Mouse (Mus musculus) Patski (cell line): ENCODE data around the gene Fat1. TPM values are rescaled to one million over a fixed set of nuclear protein-coding genes. Genes with fewer than 3 reads are reported as not detected.

ENCODE experiments used
- ATAC-seq: fragments of 100-300 bp; one replicate; pipeline ENCODE4 v1.8.0; 2021
- CTCF ChIA-PET: fragments of 350-600 bp; sonication (Branson Sonifier 250); formaldehyde crosslinking; loops from one replicate; lab custom pipeline; 2022; ENCODE audit warnings: inconsistent platforms; lab: Charles Lee
- POLR2A ChIA-PET: fragments of 350-600 bp; sonication (Branson Sonifier 250); formaldehyde crosslinking; loops from one replicate; lab custom pipeline; 2022; ENCODE audit warnings: antibody characterized with exemption, inconsistent platforms; lab: Charles Lee
- DNase-seq: peaks from one replicate; pipeline ENCODE4 v3.0.0-alpha.2; 2011; ENCODE audit warnings: low read depth, low spot score
- H3K27me3 ChIP-seq: fragments of 371-371 bp; one replicate; pipeline ENCODE4 v1.5.1; 2021
- CTCF ChIP-seq: fragments of 100-300 bp; IDR thresholded peaks from one replicate; pipeline ENCODE4 v1.5.1; 2021
- in situ Hi-C: fragments of 300-500 bp; cut with MboI; formaldehyde crosslinking; loops from 3 replicates; pipeline ENCODE4 v1.11.1; 2018; ENCODE audit warnings: low pct_unique_long_range_greater_than_20kb, mixed read lengths
- polyA plus RNA-seq: library from polyadenylated mRNA; unstranded; gene quantifications from one replicate; pipeline ENCODE4 v1.2.3, GENCODE M21; 2021

Gene Fat1
- polyA plus RNA-seq, 1 experiment from 2014 or later = 125 TPM

DNA sequence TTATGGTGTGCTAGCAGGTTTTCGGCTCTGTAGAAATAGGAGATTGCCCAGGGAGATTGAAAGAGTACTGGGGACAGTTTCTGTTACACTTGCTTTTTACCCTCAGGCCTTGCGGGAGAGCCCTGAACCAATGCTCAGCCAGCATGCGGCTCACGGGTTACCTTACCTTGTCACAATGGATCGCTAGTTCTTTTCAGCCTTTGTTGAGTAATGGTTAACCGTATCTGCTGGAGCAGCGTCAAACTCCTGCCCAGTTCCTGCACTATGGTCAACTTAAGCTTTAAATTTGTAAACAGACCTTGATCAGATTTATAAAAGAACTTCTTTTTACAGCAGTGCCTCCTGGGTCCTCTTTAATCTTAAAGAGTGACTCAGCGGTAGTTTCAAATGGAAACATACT is 80.6 kb downstream of the Fat1 start:
- H3K27me3 ChIP-seq = no peaks in the 10 kb centered on the region
- CTCF ChIA-PET = interaction anchor here (1.0 to 2.0 kb wide), 3 partner anchors 19 to 80 kb away, joined by 3 to 6 read pairs (median 5); no protein-coding TSS in a partner anchor
- in situ Hi-C loops = loop anchor here (10.0 kb wide), 1 partner anchor 251 kb away; no protein-coding TSS in a partner anchor
- DNase-seq (no peak), ATAC-seq (no peak)
- no peak for TF ChIP-seq CTCF
- POLR2A ChIA-PET = interaction anchor here (0.6 kb wide), 1 partner anchor 1019 kb away, joined by 3 read pairs; no protein-coding TSS in a partner anchor

DNA sequence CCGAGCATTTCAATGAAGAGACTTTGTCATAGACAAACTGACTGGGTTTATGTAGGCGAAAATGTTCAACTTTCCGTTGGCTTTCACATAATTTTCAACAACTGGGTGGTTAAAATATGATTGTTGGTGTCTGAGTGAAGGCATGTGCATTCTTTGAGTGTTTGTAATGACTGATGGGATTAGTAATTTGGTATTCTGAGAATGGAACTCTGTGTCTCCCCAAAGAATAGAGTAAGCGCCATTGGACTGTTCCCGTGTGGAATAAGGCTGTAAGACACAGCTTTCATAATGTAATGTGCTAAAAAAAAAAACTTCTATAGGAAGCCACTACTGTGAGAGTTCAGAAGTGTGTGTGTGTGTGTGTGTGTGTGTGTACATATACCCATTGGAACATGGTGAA is 84.0 kb downstream of the Fat1 start:
- in situ Hi-C loops = loop anchor here (10.0 kb wide), 1 partner anchor 254 kb away; no protein-coding TSS in a partner anchor
- POLR2A ChIA-PET = no interaction called here
- CTCF ChIA-PET = interaction anchor here (1.0 to 1.6 kb wide), 2 partner anchors 70 to 83 kb away, joined by 3 read pairs; no protein-coding TSS in a partner anchor
- no peaks in the 10 kb centered on the region for H3K27me3 ChIP-seq
- no peak for DNase-seq
- TF ChIP-seq CTCF = no peak
- peak; percentile 72 for ATAC-seq

DNA sequence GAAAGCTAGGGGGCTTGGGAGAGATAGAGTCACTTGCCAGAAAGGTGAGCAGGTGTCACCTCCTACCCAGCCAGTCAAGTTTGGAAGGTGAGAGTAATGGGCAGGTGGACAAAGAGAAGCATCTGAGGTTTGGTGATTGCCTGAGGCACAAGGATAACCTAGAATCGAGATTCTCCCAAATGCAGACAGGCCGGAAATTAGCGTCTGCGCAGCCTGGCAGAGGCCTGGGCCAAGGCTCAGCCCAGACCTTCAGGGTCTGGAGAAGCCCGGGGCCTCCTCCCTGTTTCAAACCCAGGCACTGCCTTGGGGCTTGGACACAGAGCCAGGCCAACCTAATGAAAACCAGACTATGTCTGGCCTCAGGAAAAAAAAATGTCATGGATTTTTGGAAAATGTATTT is 85.9 kb downstream of the Fat1 start:
- in situ Hi-C loops = no loop called here
- POLR2A ChIA-PET = no interaction called here
- no peak for ATAC-seq
- no peaks in the 10 kb centered on the region for H3K27me3 ChIP-seq
- DNase-seq = no peak
- no peak for TF ChIP-seq CTCF
- CTCF ChIA-PET = no interaction called here

DNA sequence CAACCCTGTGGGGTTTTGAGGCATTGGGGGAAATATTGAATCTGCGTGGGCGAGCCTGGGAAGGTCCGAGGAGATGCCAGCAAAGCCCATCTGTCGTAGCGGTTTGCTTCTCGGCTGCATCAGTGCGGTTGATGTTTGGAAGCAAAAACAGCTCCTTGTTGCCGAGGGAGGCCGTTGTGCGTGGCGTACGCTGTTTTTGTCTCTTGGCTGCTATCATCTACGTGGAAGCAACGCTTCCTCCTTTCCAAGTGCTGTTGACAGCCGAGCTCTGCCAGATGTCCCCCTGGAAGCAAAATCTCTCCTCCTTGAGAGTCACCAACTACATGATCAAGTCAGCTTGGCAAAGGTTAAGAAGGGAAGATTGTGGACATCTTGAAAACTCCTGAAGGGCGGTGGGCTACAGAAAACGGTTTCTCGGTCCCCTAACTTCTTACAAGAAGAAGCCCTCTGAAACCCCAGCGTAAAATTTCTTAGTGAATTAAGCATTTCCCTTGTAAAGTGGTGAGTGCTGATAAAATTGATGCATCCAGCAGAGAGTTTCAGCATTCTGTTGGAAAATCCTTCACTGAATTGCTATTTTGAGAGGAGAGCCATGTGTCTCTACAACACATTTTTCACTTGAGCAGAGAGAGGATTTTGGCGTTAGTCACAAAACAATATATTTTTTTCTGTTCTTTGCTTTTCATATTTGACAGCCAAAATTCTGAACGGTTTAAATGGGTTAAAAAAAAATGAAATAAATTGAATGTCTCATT is 86.8 kb downstream of the Fat1 start:
- CTCF ChIA-PET = no interaction called here
- no peak for ATAC-seq
- in situ Hi-C loops = no loop called here

DNA sequence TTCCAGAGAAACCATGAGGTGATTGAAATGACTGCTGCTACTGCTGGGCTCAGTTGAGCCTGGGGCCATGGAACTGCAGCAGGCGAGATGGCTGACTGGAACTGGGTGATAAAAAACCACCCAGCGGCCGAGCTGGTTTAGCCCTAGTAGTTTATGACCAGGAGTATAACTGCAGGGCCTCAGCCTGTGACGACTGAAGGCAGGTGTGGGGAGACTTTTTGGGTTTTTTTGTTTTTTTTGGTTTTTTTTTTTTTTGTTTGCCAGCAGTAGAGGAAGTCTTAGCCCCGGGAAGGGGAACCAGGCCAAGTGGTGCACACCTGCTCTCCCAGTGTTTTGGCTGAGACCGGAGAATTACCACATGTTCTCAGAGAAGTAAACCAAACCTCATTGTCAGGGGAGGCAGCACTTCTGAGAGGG is 92.8 kb downstream of the Fat1 start:
- POLR2A ChIA-PET = interaction anchor here (0.7 kb wide), 1 partner anchor 476 kb away, joined by 4 read pairs; no protein-coding TSS in a partner anchor
- DNase-seq = no peak
- H3K27me3 ChIP-seq = no peaks in the 10 kb centered on the region
- CTCF ChIA-PET = no interaction called here
- TF ChIP-seq CTCF = no peak
- no peak for ATAC-seq
- in situ Hi-C loops = no loop called here

More for the DNA sequence above, 86.8 kb downstream of the Fat1 start:
- TF ChIP-seq CTCF = no peak
- POLR2A ChIA-PET = no interaction called here
- H3K27me3 ChIP-seq = no peaks in the 10 kb centered on the region
- DNase-seq = no peak

DNA sequence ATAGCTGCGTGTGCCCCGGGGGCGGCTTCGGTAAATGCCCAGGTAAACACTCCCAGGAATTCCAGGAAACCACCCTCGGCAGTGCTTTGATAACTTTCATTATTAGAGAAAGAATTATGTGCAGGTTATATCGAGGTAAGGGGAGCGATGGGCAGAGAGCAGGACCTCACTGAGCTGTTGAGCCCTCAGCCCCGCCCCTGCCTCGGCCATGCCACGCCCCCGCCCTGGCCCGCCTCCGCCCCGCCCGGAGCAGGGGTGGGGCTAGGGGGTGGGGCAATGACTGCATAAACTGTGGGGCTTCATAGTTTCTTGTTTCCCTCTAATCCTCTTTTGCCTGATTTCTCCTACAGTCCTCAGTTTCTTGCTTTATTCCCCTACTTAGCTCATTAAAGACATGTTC is 103.1 kb downstream of the Fat1 start:
- H3K27me3 ChIP-seq = no peaks in the 10 kb centered on the region
- ATAC-seq (no peak), DNase-seq (no peak)
- no peak for TF ChIP-seq CTCF
- ChIA-PET CTCF (no interaction called here), POLR2A (no interaction called here)
- in situ Hi-C loops = no loop called here

DNA sequence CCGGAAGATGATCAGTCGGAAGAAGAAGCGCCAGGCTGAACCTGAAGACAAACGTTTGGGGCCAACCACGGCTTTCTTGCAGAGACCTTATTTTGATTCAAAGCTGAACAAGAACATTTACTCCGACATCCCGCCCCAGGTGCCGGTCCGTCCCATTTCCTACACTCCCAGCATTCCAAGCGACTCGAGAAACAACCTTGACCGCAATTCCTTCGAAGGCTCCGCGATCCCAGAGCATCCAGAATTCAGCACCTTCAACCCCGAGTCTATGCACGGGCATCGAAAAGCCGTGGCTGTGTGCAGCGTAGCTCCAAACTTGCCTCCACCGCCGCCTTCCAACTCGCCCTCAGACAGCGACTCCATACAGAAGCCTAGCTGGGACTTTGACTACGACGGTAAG is 108.9 kb downstream of the Fat1 start:
- DNase-seq (no peak), ATAC-seq (no peak)
- CTCF ChIA-PET = interaction anchor here (1.2 to 1.4 kb wide), 2 partner anchors 9 to 28 kb away, joined by 5 to 6 read pairs; no protein-coding TSS in a partner anchor
- no peaks in the 10 kb centered on the region for H3K27me3 ChIP-seq
- no peak for TF ChIP-seq CTCF
- POLR2A ChIA-PET = no interaction called here
- in situ Hi-C loops = no loop called here

DNA sequence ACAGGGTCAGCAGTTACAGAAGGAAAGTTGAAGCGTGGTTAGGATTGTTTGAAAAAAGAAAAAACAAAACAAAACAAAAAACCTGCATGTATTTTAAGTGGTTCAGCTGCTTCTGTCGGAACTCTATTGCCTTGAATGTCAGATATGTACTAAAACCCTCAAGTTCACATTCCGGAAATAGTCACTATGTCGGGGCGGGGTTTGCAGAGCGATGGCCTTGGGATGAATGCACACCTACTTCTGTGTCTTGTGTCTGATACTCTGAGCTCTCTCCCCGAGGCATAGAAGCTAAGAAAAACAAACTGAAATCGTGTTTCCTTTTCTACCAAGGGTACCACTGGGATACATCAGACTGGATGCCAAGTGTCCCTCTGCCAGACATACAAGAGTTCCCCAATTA is 115.2 kb downstream of the Fat1 start:
- POLR2A ChIA-PET = no interaction called here
- no peak for TF ChIP-seq CTCF
- no peak for ATAC-seq
- CTCF ChIA-PET = interaction anchor here (1.3 kb wide), 1 partner anchor 190 kb away, joined by 3 read pairs; no protein-coding TSS in a partner anchor
- H3K27me3 ChIP-seq = no peaks in the 10 kb centered on the region
- in situ Hi-C loops = no loop called here
- no peak for DNase-seq

DNA sequence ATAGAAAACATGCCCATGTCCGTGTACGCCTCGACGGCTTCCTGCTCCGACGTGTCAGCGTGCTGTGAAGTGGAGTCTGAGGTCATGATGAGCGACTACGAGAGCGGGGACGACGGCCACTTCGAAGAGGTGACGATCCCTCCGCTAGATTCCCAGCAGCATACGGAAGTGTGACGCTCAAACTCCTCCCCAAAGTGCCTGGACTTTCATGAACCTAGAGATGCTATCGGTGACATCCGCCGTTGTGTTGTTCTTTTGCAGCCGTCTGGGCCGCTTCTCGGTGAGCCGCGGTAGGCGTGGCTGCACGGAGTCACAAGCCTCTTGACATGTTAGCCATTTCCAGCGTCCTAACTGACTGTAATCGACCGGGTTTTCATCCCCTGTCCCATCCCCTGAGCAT is 116.0 kb downstream of the Fat1 start:
- DNase-seq (no peak), ATAC-seq (no peak)
- in situ Hi-C loops = no loop called here
- ChIA-PET POLR2A (no interaction called here), CTCF (interaction anchor here (1.5 kb wide), 1 partner anchor 12 kb away, joined by 3 read pairs; no protein-coding TSS in a partner anchor)
- H3K27me3 ChIP-seq = no peaks in the 10 kb centered on the region
- TF ChIP-seq CTCF = no peak

DNA sequence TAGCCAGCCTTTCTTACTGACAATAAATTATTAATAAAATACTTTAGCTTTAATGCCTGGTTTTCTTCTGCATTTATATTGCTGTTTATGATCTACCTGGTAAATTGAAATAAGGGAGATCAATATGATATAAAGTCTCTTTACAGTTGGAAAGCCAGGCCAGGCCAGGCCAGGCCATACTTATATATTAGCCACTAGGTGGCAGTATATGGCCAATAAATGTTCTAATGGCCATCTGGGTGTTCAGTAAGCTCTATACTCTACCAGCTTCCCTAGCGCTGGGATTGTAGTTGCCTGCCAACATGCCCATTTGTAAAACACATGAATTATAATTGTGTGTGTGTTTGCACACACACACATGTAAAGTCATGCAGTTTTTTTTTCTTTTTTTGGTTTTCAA is 117.0 kb downstream of the Fat1 start:
- no peak for TF ChIP-seq CTCF
- POLR2A ChIA-PET = no interaction called here
- no peaks in the 10 kb centered on the region for H3K27me3 ChIP-seq
- in situ Hi-C loops = no loop called here
- CTCF ChIA-PET = interaction anchor here (0.7 to 3.3 kb wide), 4 partner anchors 11 to 186 kb away, joined by 3 to 23 read pairs (median 6); no protein-coding TSS in a partner anchor
- DNase-seq (no peak), ATAC-seq (peak; percentile 61)

DNA sequence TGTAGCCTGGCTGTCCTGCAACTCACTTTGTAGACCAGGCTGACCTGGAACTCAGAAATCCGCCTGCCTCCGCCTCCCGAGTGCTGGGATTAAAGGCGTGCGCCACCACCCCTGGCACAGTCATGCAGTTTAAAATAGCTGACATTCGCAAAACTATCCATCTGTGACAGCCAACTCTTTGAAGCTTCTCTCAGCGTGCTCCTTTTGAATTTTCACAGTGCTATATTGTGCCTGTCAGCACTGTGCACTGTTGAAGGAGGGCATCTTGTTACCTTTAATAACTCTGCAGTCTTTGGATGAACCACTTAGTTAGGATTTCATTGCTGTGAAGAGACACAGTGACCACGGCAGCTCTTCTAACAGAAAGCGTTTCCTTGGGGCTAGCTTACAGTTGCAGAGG is 117.4 kb downstream of the Fat1 start:
- ChIA-PET POLR2A (no interaction called here), CTCF (interaction anchor here (0.7 to 3.3 kb wide), 5 partner anchors 8 to 186 kb away, joined by 3 to 23 read pairs (median 5); no protein-coding TSS in a partner anchor)
- TF ChIP-seq CTCF = no peak
- in situ Hi-C loops = no loop called here
- no peaks in the 10 kb centered on the region for H3K27me3 ChIP-seq
- DNase-seq (no peak), ATAC-seq (no peak)
